Mouse (Mus musculus) intestine, embryonic 14.5 days (tissue): ENCODE results near the gene Zfpm1. TPM values are rescaled to one million over a fixed set of nuclear protein-coding genes. Genes with fewer than 3 reads are reported as not detected.

Experiments used
- ATAC-seq: fragments of 200-750 bp; cut with Nextera tagmentation; replicated peaks from 2 replicates; pipeline ENCODE4 v1.8.0; 2017; ENCODE audit warnings: low read depth, moderate number of reproducible peaks, moderate TSS enrichment, moderate library complexity; ENCODE audit not compliant: low FRiP score, low TSS enrichment
- DNase-seq: peaks from one replicate; pipeline ENCODE4 v3.0.0-alpha.2; 2018; ENCODE audit warnings: low spot score
- H3K27ac ChIP-seq: fragments of 300-500 bp; sonication (generic); 2 replicates; pipeline ENCODE4 v1.5.1; 2014; ENCODE audit warnings: low read depth, mild to moderate bottlenecking, control low read depth
- H3K27me3 ChIP-seq: fragments of 300-500 bp; sonication (generic); replicated peaks from 2 replicates; pipeline ENCODE4 v1.6.1; 2014; ENCODE audit warnings: low read length, control low read depth; ENCODE audit not compliant: control insufficient read depth, insufficient read depth
- H3K36me3 ChIP-seq: fragments of 300-500 bp; sonication (generic); 2 replicates; pipeline ENCODE4 v1.6.1; 2014; ENCODE audit warnings: low read length, control low read depth; ENCODE audit not compliant: control insufficient read depth, insufficient read depth
- H3K4me1 ChIP-seq: fragments of 300-500 bp; sonication (generic); replicated peaks from 2 replicates; pipeline ENCODE4 v1.6.1; 2014; ENCODE audit warnings: low read length, control low read depth, mixed read lengths; ENCODE audit not compliant: control insufficient read depth, insufficient read depth
- H3K4me2 ChIP-seq: fragments of 300-500 bp; sonication (generic); 2 replicates; pipeline ENCODE4 v1.6.1; 2014; ENCODE audit warnings: low read length
- H3K4me3 ChIP-seq: fragments of 300-500 bp; sonication (generic); 2 replicates; pipeline ENCODE4 v1.5.1; 2014; ENCODE audit warnings: low read depth, low read length, control low read depth, mixed read lengths
- H3K9ac ChIP-seq: fragments of 300-500 bp; sonication (generic); 2 replicates; pipeline ENCODE4 v1.6.1; 2014; ENCODE audit warnings: mild to moderate bottlenecking, low read length
- H3K9me3 ChIP-seq: fragments of 300-500 bp; sonication (generic); 2 replicates; pipeline ENCODE4 v1.6.1; 2016; ENCODE audit warnings: low read length, control low read depth; ENCODE audit not compliant: control insufficient read depth
- WGBS: fragments of 180-500 bp; shearing (Covaris S2); extraction: QIAGEN DNeasy Blood & Tissue Kit; methylation state at CpG from one replicate; pipeline ENCODE4 v1.1.7; 2014; 5-methylcytosine and 5-hydroxymethylcytosine counted together
- polyA plus RNA-seq: library from polyadenylated mRNA; unstranded; fragments of >200 nt; fragmentation: Nextera tagmentation; extraction: Ambion mirVana; gene quantifications from 2 replicates; pipeline ENCODE4 v1.2.1, GENCODE M21; 2014

Gene Zfpm1
- polyA plus RNA-seq, 1 experiment from 2014 or later: 6.4 TPM

- Histone ChIP-seq H3K4me2 (peak overlapping the region; percentile 90), H3K9ac (peak overlapping the region; percentile 71), H3K4me3 (peak overlapping the region; percentile 62), H3K27ac (no peak overlapping the region), H3K9me3 (no peaks in the 10 kb centered on the region), H3K36me3 (no peaks in the 10 kb centered on the region), H3K27me3 (peaks cover 28% of the 10 kb centered on the region), H3K4me1 (peaks cover 30% of the 10 kb centered on the region)
- 6% methylated on average over 21 of the region's 21 CpGs for WGBS
- peak; percentile 68 for DNase-seq
- ATAC-seq: no peak
Measured at GRCm38 (mm10) chr8:122284659-122285261, 2.8 kb downstream of the Zfpm1 start.

GRCm38 (mm10) chr8:122285727-122286126 lies 3.8 kb downstream of the Zfpm1 start:
- Histone ChIP-seq H3K9ac (no peak overlapping the region), H3K4me3 (no peak overlapping the region), H3K4me2 (no peak overlapping the region), H3K27ac (no peak overlapping the region), H3K27me3 (peaks cover 28% of the 10 kb centered on the region), H3K36me3 (no peaks in the 10 kb centered on the region), H3K4me1 (peaks cover 30% of the 10 kb centered on the region), H3K9me3 (no peaks in the 10 kb centered on the region)
- no peak for ATAC-seq
- no peak for DNase-seq
- WGBS: 68% methylated on average over 6 of the region's 6 CpGs

- peaks cover 28% of the 10 kb centered on the region for H3K27me3 ChIP-seq
- no peak overlapping the region for H3K9ac ChIP-seq
- H3K36me3 ChIP-seq: no peaks in the 10 kb centered on the region
- no peak overlapping the region for H3K4me3 ChIP-seq
- H3K9me3 ChIP-seq: no peaks in the 10 kb centered on the region
- H3K4me1 ChIP-seq: peaks cover 28% of the 10 kb centered on the region
- no peak for DNase-seq
- WGBS: 63% methylated on average over 10 of the region's 10 CpGs
- no peak overlapping the region for H3K27ac ChIP-seq
- no peak overlapping the region for H3K4me2 ChIP-seq
- no peak for ATAC-seq
Measured at GRCm38 (mm10) chr8:122286899-122287298, 5.0 kb downstream of the Zfpm1 start.

GRCm38 (mm10) chr8:122287742-122288141 lies 5.8 kb downstream of the Zfpm1 start:
- Histone ChIP-seq H3K9ac (no peak overlapping the region), H3K27ac (no peak overlapping the region), H3K4me1 (peaks cover 28% of the 10 kb centered on the region), H3K27me3 (peaks cover 25% of the 10 kb centered on the region), H3K36me3 (no peaks in the 10 kb centered on the region), H3K4me2 (no peak overlapping the region), H3K9me3 (no peaks in the 10 kb centered on the region), H3K4me3 (no peak overlapping the region)
- DNase-seq (no peak), ATAC-seq (no peak)
- 76% methylated on average over 8 of the region's 8 CpGs for WGBS

GRCm38 (mm10) chr8:122288344-122288743 lies 6.4 kb downstream of the Zfpm1 start:
- peaks cover 27% of the 10 kb centered on the region for H3K4me1 ChIP-seq
- no peak for ATAC-seq

GRCm38 (mm10) chr8:122291075-122291474 lies 9.1 kb downstream of the Zfpm1 start:
- no peaks in the 10 kb centered on the region for H3K36me3 ChIP-seq
- DNase-seq (no peak), ATAC-seq (no peak)
- H3K9me3 ChIP-seq: no peaks in the 10 kb centered on the region
- no peak overlapping the region for H3K4me3 ChIP-seq
- no peak overlapping the region for H3K27ac ChIP-seq
- H3K4me2 ChIP-seq: no peak overlapping the region
- H3K4me1 ChIP-seq: peaks cover 28% of the 10 kb centered on the region
- no peaks in the 10 kb centered on the region for H3K27me3 ChIP-seq
- WGBS: 61% methylated on average over 12 of the region's 12 CpGs
- H3K9ac ChIP-seq: no peak overlapping the region

More at GRCm38 (mm10) chr8:122288344-122288743, 6.4 kb downstream of the Zfpm1 start:
- H3K4me3 ChIP-seq: no peak overlapping the region
- WGBS: 74% methylated on average over 3 of the region's 3 CpGs
- no peaks in the 10 kb centered on the region for H3K9me3 ChIP-seq
- DNase-seq: no peak
- H3K27ac ChIP-seq: no peak overlapping the region
- peaks cover 20% of the 10 kb centered on the region for H3K27me3 ChIP-seq
- H3K4me2 ChIP-seq: no peak overlapping the region
- no peaks in the 10 kb centered on the region for H3K36me3 ChIP-seq
- no peak overlapping the region for H3K9ac ChIP-seq

GRCm38 (mm10) chr8:122291549-122291948 lies 9.6 kb downstream of the Zfpm1 start:
- no peak overlapping the region for H3K27ac ChIP-seq
- H3K27me3 ChIP-seq: no peaks in the 10 kb centered on the region
- H3K9ac ChIP-seq: no peak overlapping the region
- peaks cover 33% of the 10 kb centered on the region for H3K4me1 ChIP-seq
- WGBS: 64% methylated on average over 10 of the region's 10 CpGs
- DNase-seq: no peak
- no peak for ATAC-seq
- no peak overlapping the region for H3K4me2 ChIP-seq
- H3K36me3 ChIP-seq: no peaks in the 10 kb centered on the region
- no peaks in the 10 kb centered on the region for H3K9me3 ChIP-seq
- H3K4me3 ChIP-seq: no peak overlapping the region

GRCm38 (mm10) chr8:122293484-122293883 lies 11.5 kb downstream of the Zfpm1 start:
- DNase-seq: no peak

GRCm38 (mm10) chr8:122294273-122294683 lies 12.3 kb downstream of the Zfpm1 start:
- Histone ChIP-seq H3K4me2 (0 out of 2 replicates have a peak overlapping the region, but pooled peaks have one; percentile 9), H3K9ac (no peak overlapping the region), H3K27me3 (no peaks in the 10 kb centered on the region), H3K36me3 (no peaks in the 10 kb centered on the region), H3K4me3 (no peak overlapping the region), H3K27ac (no peak overlapping the region), H3K9me3 (no peaks in the 10 kb centered on the region), H3K4me1 (peaks cover 50% of the 10 kb centered on the region)
- peak; percentile 74 for DNase-seq
- WGBS: 1% methylated on average over 7 of the region's 7 CpGs
- ATAC-seq: peak; percentile 88

More at GRCm38 (mm10) chr8:122293484-122293883, 11.5 kb downstream of the Zfpm1 start:
- Histone ChIP-seq H3K4me3 (no peak overlapping the region), H3K27me3 (no peaks in the 10 kb centered on the region), H3K9ac (no peak overlapping the region), H3K36me3 (no peaks in the 10 kb centered on the region), H3K27ac (no peak overlapping the region), H3K9me3 (no peaks in the 10 kb centered on the region), H3K4me1 (peaks cover 50% of the 10 kb centered on the region), H3K4me2 (no peak overlapping the region)
- ATAC-seq: no peak
- WGBS: 53% methylated on average over 10 of the region's 10 CpGs
